Mouse (Mus musculus) C2C12 (cell line): Measurements from ENCODE around the gene Ifi27. TPM values are rescaled to one million over a fixed set of nuclear protein-coding genes. Genes with fewer than 3 reads are reported as not detected.
"Not testable (repeated sequence)": the region's sequence is repeated elsewhere in the genome, so short reads cannot be mapped to it uniquely, and the experiment has no call there.

Source experiments
- H3K27me3 ChIP-seq: one replicate; pipeline ENCODE4 v1.6.1; 2011; ENCODE audit not compliant: control insufficient read depth, insufficient read depth, insufficient read length
- H3K36me3 ChIP-seq: one replicate; pipeline ENCODE4 v1.6.1; 2011; ENCODE audit not compliant: control insufficient read depth, insufficient read depth
- H3K4me3 ChIP-seq: one replicate; pipeline ENCODE4 v1.5.1; 2011; ENCODE audit warnings: mild to moderate bottlenecking, control low read depth; ENCODE audit not compliant: poor library complexity, insufficient read depth, severe bottlenecking
- H3K79me2 ChIP-seq: one replicate; pipeline ENCODE4 v1.6.1; 2011; ENCODE audit not compliant: control insufficient read depth, insufficient read depth
- H3K79me3 ChIP-seq: one replicate; pipeline ENCODE4 v1.6.1; 2011; ENCODE audit warnings: low read depth, control low read depth
- H3ac ChIP-seq: one replicate; pipeline ENCODE3; 2011; ENCODE audit warnings: low read depth; ENCODE audit not compliant: control insufficient read depth, insufficient read length
- CEBPB ChIP-seq: IDR thresholded peaks from one replicate; pipeline ENCODE4 v1.6.1; 2011; ENCODE audit warnings: low read depth, mild to moderate bottlenecking, control low read depth, moderate library complexity
- CTCF ChIP-seq: IDR thresholded peaks from one replicate; pipeline ENCODE4 v1.5.1; 2011; ENCODE audit not compliant: control insufficient read depth, insufficient read depth, insufficient read length
- FOSL1 ChIP-seq: IDR thresholded peaks from one replicate; pipeline ENCODE4 v1.8.0; 2011; ENCODE audit warnings: mild to moderate bottlenecking, low read length; ENCODE audit not compliant: poor library complexity, insufficient read depth, severe bottlenecking
- MAX ChIP-seq: IDR thresholded peaks from one replicate; pipeline ENCODE4 v1.6.1; 2011; ENCODE audit warnings: mild to moderate bottlenecking, control low read depth
- MYOD1 ChIP-seq: IDR thresholded peaks from one replicate; pipeline ENCODE4 v1.6.1; 2011; ENCODE audit warnings: low read depth; ENCODE audit not compliant: control insufficient read depth, insufficient read length
- MYOG ChIP-seq: IDR thresholded peaks from one replicate; pipeline ENCODE4 v1.6.1; 2011; ENCODE audit not compliant: control insufficient read depth, insufficient read length; ENCODE audit errors: extremely low read depth
- USF1 ChIP-seq: IDR thresholded peaks from one replicate; pipeline ENCODE4 v1.6.1; 2011; ENCODE audit warnings: low read depth, mild to moderate bottlenecking, control low read depth, moderate library complexity
- polyA plus RNA-seq: library from polyadenylated mRNA; unstranded; fragments of >200 nt; fragmentation: generic; extraction: Trizol; gene quantifications from one replicate; pipeline ENCODE4 v1.2.1, GENCODE M21; 2012; ENCODE audit warnings: missing spikeins

Gene Ifi27
- polyA plus RNA-seq, 1 experiment = 55.2 TPM

- Histone ChIP-seq H3ac (no peak overlapping the region), H3K79me2 (no peaks in the 10 kb centered on the region), H3K27me3 (no peaks in the 10 kb centered on the region), H3K4me3 (no peak overlapping the region), H3K79me3 (no peaks in the 10 kb centered on the region), H3K36me3 (no peaks in the 10 kb centered on the region)
- no peak for TF ChIP-seq USF1
- TF ChIP-seq MYOG = no peak
- TF ChIP-seq MAX = no peak
- no peak for TF ChIP-seq CEBPB
- TF ChIP-seq MYOD1 = no peak
- no peak for TF ChIP-seq CTCF
- no peak for TF ChIP-seq FOSL1
Observed at GRCm38 (mm10) chr12:103474481-103474880, 40.5 kb downstream of the Ifi27 start.

- TF ChIP-seq MYOD1 (no peak), USF1 (no peak), MAX (no peak), FOSL1 (no peak), MYOG (no peak), CEBPB (no peak), CTCF (no peak)
- H3K4me3 ChIP-seq = no peak overlapping the region
- no peaks in the 10 kb centered on the region for H3K79me2 ChIP-seq
Observed at GRCm38 (mm10) chr12:103476779-103477389, 42.9 kb downstream of the Ifi27 start.

GRCm38 (mm10) chr12:103477461-103478015 lies 43.5 kb downstream of the Ifi27 start:
- Histone ChIP-seq H3K4me3 (no peak overlapping the region), H3ac (no peak overlapping the region), H3K27me3 (no peaks in the 10 kb centered on the region), H3K79me2 (no peaks in the 10 kb centered on the region), H3K36me3 (no peaks in the 10 kb centered on the region), H3K79me3 (no peaks in the 10 kb centered on the region)
- no peak for TF ChIP-seq CEBPB

More at GRCm38 (mm10) chr12:103476779-103477389, 42.9 kb downstream of the Ifi27 start:
- Histone ChIP-seq H3ac (no peak overlapping the region), H3K36me3 (no peaks in the 10 kb centered on the region), H3K79me3 (no peaks in the 10 kb centered on the region), H3K27me3 (no peaks in the 10 kb centered on the region)

- Histone ChIP-seq H3K4me3 (no peak overlapping the region), H3K79me3 (no peaks in the 10 kb centered on the region), H3K36me3 (no peaks in the 10 kb centered on the region), H3ac (no peak overlapping the region), H3K27me3 (no peaks in the 10 kb centered on the region), H3K79me2 (no peaks in the 10 kb centered on the region)
- TF ChIP-seq CTCF = no peak
- TF ChIP-seq MAX = no peak
- TF ChIP-seq MYOD1 = no peak
- no peak for TF ChIP-seq USF1
- TF ChIP-seq CEBPB = no peak
- no peak for TF ChIP-seq MYOG
- TF ChIP-seq FOSL1 = no peak
Observed at GRCm38 (mm10) chr12:103481671-103482070, 47.7 kb downstream of the Ifi27 start.

- H3K27me3 ChIP-seq = no peaks in the 10 kb centered on the region
- H3K79me2 ChIP-seq = no peaks in the 10 kb centered on the region
- no peak for TF ChIP-seq MAX
- no peak for TF ChIP-seq CTCF
- no peak for TF ChIP-seq USF1
- TF ChIP-seq MYOD1 = no peak
- no peak for TF ChIP-seq FOSL1
- TF ChIP-seq MYOG = no peak
- no peak for TF ChIP-seq CEBPB
- no peak overlapping the region for H3ac ChIP-seq
- H3K79me3 ChIP-seq = no peaks in the 10 kb centered on the region
- no peaks in the 10 kb centered on the region for H3K36me3 ChIP-seq
- no peak overlapping the region for H3K4me3 ChIP-seq
Observed at GRCm38 (mm10) chr12:103482781-103483180, 48.8 kb downstream of the Ifi27 start.

GRCm38 (mm10) chr12:103484200-103484972 lies 50.4 kb downstream of the Ifi27 start:
- H3K79me2 ChIP-seq, H3ac ChIP-seq, H3K79me3 ChIP-seq: not testable (repeated sequence)

More at GRCm38 (mm10) chr12:103484200-103484972, 50.4 kb downstream of the Ifi27 start:
- H3K36me3 ChIP-seq, H3K4me3 ChIP-seq, H3K27me3 ChIP-seq: not testable (repeated sequence)
